Mouse (Mus musculus) layer of hippocampus, adult 9-11 months (tissue): ENCODE results near the gene Gm10324.
"Not testable (repeated sequence)": the region's sequence is repeated elsewhere in the genome, so short reads cannot be mapped to it uniquely, and the experiment has no call there.

Experiments
- DNase-seq: peaks from one replicate; pipeline ENCODE4 v3.0.0; 2022

The Gm10324 gene

DNA sequence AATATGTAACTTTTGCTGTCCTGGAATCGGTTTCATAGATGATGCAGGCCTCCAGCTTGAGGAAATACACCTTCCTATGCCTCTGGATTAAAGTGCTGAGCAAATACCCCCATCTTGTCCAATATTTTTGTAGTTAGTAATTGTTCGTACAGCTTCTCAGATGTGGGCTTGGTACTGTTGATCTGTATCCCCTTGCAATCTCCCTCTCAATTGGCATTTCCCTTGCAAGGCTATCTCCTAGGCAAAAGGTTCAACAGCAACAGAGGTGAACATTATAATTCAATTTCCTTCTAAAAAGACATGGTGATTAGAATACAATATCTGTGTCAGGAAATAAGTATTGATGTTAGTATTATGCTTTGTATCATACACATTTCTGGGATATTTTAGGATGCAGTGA is at the start of gene Gm10324:
Gene Gm10324 (plus strand): TSS at position 301 of the 400 bp plus-strand sequence.
- not testable (repeated sequence) for DNase-seq
